Mouse (Mus musculus): ENCODE results near the gene 2310046K23Rik.
"Not testable (repeated sequence)": the region's sequence is repeated elsewhere in the genome, so short reads cannot be mapped to it uniquely, and the experiment has no call there.

Gene 2310046K23Rik

GRCm38 (mm10) chr3:92534411-92534810 lies at the start of gene 2310046K23Rik:
2310046K23Rik (minus strand) TSS chr3:92534511.
- no peak for DNase-seq (ENCODE audit: low spot score)

GRCm38 (mm10) chr3:92583164-92583826 lies 49.0 kb upstream of the 2310046K23Rik start:
- no peak for DNase-seq (ENCODE audit: low spot score)

GRCm38 (mm10) chr3:92579508-92579907 lies 45.2 kb upstream of the 2310046K23Rik start:
- DNase-seq (ENCODE audit: low spot score): no peak

DNA sequence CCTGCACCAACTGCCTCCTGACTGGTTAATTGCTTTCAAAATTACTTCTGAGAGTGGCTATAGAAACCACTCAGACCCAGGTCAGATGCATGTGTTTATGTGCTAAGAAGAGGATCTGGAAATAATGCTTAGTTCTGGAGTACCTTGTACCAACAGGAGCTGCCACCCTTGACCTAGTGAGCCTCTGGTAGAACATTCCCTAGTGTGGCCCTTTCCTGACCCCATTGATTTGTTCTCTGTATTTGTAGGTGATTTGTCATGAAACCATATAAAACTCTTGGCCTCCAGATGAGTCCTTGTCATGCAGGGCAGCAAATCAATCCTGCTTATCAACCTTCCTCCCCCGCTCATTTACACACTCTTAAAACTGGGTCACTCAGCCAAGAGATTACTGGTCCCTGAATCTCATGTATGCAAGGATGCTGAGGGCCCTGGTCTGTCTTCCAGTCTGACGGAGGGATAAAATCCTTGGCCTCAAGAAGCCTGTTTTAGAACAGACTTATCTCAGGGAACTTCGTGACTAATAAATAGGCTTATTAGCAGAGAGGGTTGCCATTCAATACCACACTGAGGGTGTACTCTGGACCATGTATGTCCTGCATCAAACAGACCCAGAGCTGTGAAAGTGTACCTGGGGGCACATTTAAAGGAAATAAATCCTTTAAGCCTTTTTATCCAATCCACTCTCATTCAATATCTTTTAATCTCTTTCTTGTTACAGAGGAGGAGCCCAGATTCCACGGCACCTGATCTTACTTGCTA lies 44.5 kb upstream of the 2310046K23Rik start:
- DNase-seq (ENCODE audit: low spot score): no peak

- no peak for DNase-seq (ENCODE audit: low spot score)
Observed at GRCm38 (mm10) chr3:92573449-92574041, 39.2 kb upstream of the 2310046K23Rik start, which contains the start of gene Ivl. Ivl (minus strand) TSS chr3:92573735.

DNA sequence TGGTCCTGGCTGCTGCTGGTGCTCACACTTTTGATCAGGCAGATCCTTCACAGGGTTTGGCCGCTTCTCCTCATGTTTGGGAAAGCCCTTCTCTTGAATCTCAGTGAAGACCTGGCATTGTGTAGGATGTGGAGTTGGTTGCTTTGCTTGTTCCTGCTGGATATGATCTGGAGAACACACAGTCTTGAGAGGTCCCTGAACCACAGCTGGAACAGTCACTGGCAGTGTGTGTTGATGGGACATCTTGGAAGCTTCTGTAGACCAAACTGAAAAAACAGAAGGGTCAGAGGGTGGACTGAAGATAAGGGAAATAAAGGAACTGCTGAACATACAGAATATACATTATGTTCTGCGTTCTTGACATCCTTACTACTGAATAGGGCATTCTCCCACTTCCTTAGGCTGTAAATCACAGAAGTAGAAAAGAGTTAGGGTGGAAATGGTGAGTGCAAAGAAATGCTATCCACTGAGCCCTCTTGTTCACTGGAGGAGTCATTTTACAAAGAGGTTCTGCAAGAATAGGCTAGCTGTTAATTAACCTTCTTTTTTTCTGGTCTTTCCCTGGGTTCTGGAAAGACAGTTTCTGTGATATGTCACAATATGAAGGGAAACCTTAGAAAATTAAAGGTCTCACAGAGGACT lies 38.3 kb upstream of the 2310046K23Rik start:
- no peak for DNase-seq (ENCODE audit: low spot score)

- DNase-seq (ENCODE audit: low spot score): no peak
Observed at GRCm38 (mm10) chr3:92568752-92569151, 34.4 kb upstream of the 2310046K23Rik start.

GRCm38 (mm10) chr3:92565418-92565817 lies 31.1 kb upstream of the 2310046K23Rik start:
- no peak for DNase-seq (ENCODE audit: low spot score)

GRCm38 (mm10) chr3:92512325-92512724 lies 22.0 kb downstream of the 2310046K23Rik start:
- no peak for DNase-seq (ENCODE audit: low spot score)

DNA sequence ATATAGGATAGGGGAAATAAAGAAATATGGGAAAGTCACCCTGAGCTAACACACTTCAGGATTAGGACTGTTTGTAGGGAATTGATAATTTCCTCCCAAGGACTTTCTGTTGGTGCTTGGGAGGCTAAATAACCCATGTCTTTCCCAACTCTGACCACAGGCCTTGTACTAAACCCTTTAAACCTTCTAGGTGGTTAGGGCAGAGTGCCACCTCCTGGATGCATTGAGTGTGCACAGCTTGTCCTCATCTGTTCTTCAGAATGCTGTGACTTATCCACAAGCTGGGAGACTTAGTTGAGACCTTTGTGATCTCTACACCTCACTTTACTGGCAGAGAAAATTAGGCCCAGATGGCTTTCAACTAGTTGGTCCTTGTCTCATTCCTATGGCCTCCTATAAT lies 23.5 kb downstream of the 2310046K23Rik start:
- no peak for DNase-seq (ENCODE audit: low spot score)

DNA sequence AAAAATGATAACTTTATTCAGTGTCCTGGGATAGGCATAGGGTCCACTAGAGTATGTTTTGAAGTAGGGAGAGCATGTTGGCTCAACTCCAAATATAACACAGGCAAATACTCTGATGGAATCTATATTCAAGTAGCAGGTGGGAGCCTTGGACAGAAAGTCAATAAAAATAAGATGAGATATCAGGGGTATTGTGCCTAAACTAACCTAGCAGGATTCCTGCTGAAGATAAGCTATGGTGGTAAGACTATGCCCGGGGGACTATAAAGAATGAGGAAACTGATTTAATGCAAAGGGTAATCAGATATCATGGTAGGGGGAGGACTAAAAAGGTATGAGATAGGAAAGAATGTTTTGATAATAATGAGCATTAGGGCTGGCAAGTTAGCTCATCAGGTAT lies 26.1 kb downstream of the 2310046K23Rik start:
- no peak for DNase-seq (ENCODE audit: low spot score)

- DNase-seq (ENCODE audit: low spot score): no peak
Observed at GRCm38 (mm10) chr3:92503528-92503927, 30.8 kb downstream of the 2310046K23Rik start.

- no peak for DNase-seq (ENCODE audit: low spot score)
Observed at GRCm38 (mm10) chr3:92500393-92500792, 33.9 kb downstream of the 2310046K23Rik start, which contains the start of gene Sprr4. Sprr4 (minus strand) TSS chr3:92500493.

DNA sequence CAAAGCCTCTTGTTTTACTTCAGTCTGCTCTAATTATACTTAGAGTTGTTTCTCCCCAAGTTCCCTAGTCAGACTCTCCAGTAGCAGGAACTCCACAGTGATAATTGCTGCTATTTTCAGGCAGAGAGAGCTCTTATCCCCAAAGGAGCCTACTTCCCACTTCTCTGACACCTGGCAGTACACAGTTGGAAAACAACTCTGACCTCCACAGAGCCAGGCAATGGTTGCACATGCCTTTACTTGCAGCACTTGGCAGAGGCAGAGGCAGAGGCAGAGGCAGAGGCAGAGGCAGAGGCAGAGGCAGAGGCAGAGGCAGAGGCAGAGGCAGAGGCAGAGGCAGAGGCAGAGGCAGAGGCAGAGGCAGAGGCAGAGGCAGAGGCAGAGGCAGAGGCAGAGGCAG lies 44.0 kb downstream of the 2310046K23Rik start:
- not testable (repeated sequence) for DNase-seq (ENCODE audit: low spot score)

- no peak for DNase-seq (ENCODE audit: low spot score)
Observed at GRCm38 (mm10) chr3:92486307-92486706, 48.0 kb downstream of the 2310046K23Rik start.

DNA sequence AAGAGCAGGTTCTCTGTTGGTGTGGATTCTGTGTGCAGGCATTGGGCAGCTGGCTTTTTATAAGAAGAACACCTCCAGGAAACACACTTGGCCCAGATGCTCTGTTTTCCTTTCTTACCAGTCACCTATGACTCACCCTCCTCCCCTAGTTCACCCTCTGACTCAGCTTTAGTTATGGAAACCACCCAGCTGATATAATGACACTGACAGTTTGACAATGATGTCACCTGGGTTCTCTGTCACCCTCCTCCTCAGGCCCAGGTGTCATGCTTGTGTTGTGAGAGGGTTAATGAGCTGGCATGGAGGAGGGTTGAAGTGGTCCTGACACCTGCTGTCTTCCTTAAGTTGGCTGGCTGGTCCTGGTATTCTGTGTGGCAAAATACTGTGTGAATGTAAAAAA lies 48.4 kb downstream of the 2310046K23Rik start, which contains the start of gene Sprr1a:
TSS of gene Sprr1a (minus strand) at position 33 of the 400 bp plus-strand sequence.
- no peak for DNase-seq (ENCODE audit: low spot score)
